In genomic region chr15:79683146-79683545, GRCm38 (mm10) we compare ENCODE assay signal across 10 mouse cellular contexts. TPM values are rescaled to one million over a fixed set of nuclear protein-coding genes. Genes with fewer than 3 reads are reported as not detected.
DNase-seq lines count a peak whose midpoint lies in the region; ATAC-seq and TF ChIP-seq lines count a peak whose summit lies in the region.
"Had no signal": no experiment of that assay in that cellular context is flagged by ENCODE, and none has a peak within 500 bp of the region (broad histone marks: within the 10 kb centered on the region; RNA-seq: fewer than 3 reads in every experiment).

No protein-coding gene starts in this region.

- no peak for DNase-seq in heart, postnatal 25 days (ENCODE audit: low spot score)
- no peak for DNase-seq in midbrain, embryonic 10.5 days (ENCODE audit: low spot score)
- no peak for DNase-seq in liver, embryonic 11.5 days (ENCODE audit: low spot score)
- DNase-seq in stomach, postnatal 0 days (ENCODE audit: low spot score): peak; percentile 48
- DNase-seq in cerebellum, postnatal 25 days: no peak
- no peak for DNase-seq in left cerebral cortex, postnatal 36 days (ENCODE audit: low spot score in 2 of 2)
- DNase-seq: gastrocnemius, postnatal 25 days; thymus, postnatal 36 days had no signal

- no peak for TF ChIP-seq CTCF in stomach, postnatal 0 days (IDR thresholded peaks at IDR 0.05; ENCODE audit: low read depth)

- no peaks in the 10 kb centered on the region for H3K36me3 ChIP-seq in heart, embryonic 15.5 days
- H3K36me3 ChIP-seq in midbrain, embryonic 15.5 days (replicated peaks): peaks cover 2% of the 10 kb centered on the region; the same call in 1 of the 2 replicates
- H3K36me3 ChIP-seq in midbrain, embryonic 10.5 days: peaks cover 10% of the 10 kb centered on the region
- peaks cover 5% of the 10 kb centered on the region for H3K36me3 ChIP-seq in liver, embryonic 11.5 days (ENCODE audit: control insufficient read depth, insufficient read depth, low read length)
- no peaks in the 10 kb centered on the region for H3K36me3 ChIP-seq in stomach, postnatal 0 days (ENCODE audit: control insufficient read depth, insufficient read depth, low read length)

- H3K9me3 ChIP-seq in heart, embryonic 15.5 days (replicated peaks): no peaks in the 10 kb centered on the region
- H3K9me3 ChIP-seq in midbrain, embryonic 15.5 days: no peaks in the 10 kb centered on the region
- no peaks in the 10 kb centered on the region for H3K9me3 ChIP-seq in midbrain, embryonic 10.5 days (replicated peaks)
- no peaks in the 10 kb centered on the region for H3K9me3 ChIP-seq in liver, embryonic 11.5 days (ENCODE audit: control insufficient read depth, low read length)
- H3K9me3 ChIP-seq in stomach, postnatal 0 days (ENCODE audit: control insufficient read depth, low read length): no peaks in the 10 kb centered on the region

- H3K27me3 ChIP-seq in heart, embryonic 15.5 days: no peaks in the 10 kb centered on the region
- no peaks in the 10 kb centered on the region for H3K27me3 ChIP-seq in midbrain, embryonic 15.5 days (replicated peaks)
- H3K27me3 ChIP-seq in midbrain, embryonic 10.5 days (ENCODE audit: low read depth, poor library complexity, severe bottlenecking): no peaks in the 10 kb centered on the region
- H3K27me3 ChIP-seq in liver, embryonic 11.5 days (replicated peaks; ENCODE audit: control insufficient read depth, insufficient read depth, low read length): no peaks in the 10 kb centered on the region
- no peaks in the 10 kb centered on the region for H3K27me3 ChIP-seq in stomach, postnatal 0 days (ENCODE audit: control insufficient read depth, insufficient read depth, low read length)

- 51% methylated on average over 6 of the region's 6 CpGs for WGBS in heart, embryonic 15.5 days
- WGBS in midbrain, embryonic 15.5 days: 87% methylated on average over 6 of the region's 6 CpGs
- 90% methylated on average over 6 of the region's 6 CpGs for WGBS in midbrain, embryonic 10.5 days
- WGBS in liver, embryonic 11.5 days: 73% methylated on average over 6 of the region's 6 CpGs
- WGBS in stomach, postnatal 0 days: 55% methylated on average over 6 of the region's 6 CpGs

- intact Hi-C loops in heart, postnatal 25 days (cut with DNase I): no loop called here
- intact Hi-C loops in left cerebral cortex, postnatal 36 days (cut with DNase I): no loop called here

- no peak for TF ChIP-seq EP300 in stomach, postnatal 0 days (optimal IDR thresholded peaks at IDR 0.05)

- peak overlapping the region; percentile 21 for H3K4me3 ChIP-seq in heart, embryonic 15.5 days
- H3K4me3 ChIP-seq in midbrain, embryonic 15.5 days: no peak overlapping the region
- no peak overlapping the region for H3K4me3 ChIP-seq in midbrain, embryonic 10.5 days
- H3K4me3 ChIP-seq in liver, embryonic 11.5 days (ENCODE audit: low read depth, low read length): peak overlapping the region; percentile 95
- no peak overlapping the region for H3K4me3 ChIP-seq in stomach, postnatal 0 days (ENCODE audit: low read depth, low read length)

- H3K9ac ChIP-seq in heart, embryonic 15.5 days: peak overlapping the region; percentile 36
- H3K9ac ChIP-seq in midbrain, embryonic 15.5 days: peak overlapping the region; percentile 25; the same call in 1 of the 2 replicates
- peak overlapping the region; percentile 50 for H3K9ac ChIP-seq in liver, embryonic 11.5 days (ENCODE audit: low read depth, low read length)
- peak overlapping the region; percentile 35; the same call in 1 of the 2 replicates for H3K9ac ChIP-seq in stomach, postnatal 0 days (ENCODE audit: low read length)

- ATAC-seq in heart, embryonic 15.5 days (replicated peaks; ENCODE audit: insufficient number of reproducible peaks, insufficient read depth, low FRiP score, low read depth): no peak
- no peak for ATAC-seq in midbrain, embryonic 15.5 days (replicated peaks)
- no peak for ATAC-seq in liver, embryonic 11.5 days (replicated peaks; ENCODE audit: low FRiP score)
- peak; percentile 36; the same call in 1 of the 2 replicates for ATAC-seq in stomach, postnatal 0 days (ENCODE audit: low FRiP score, low TSS enrichment)

- peak overlapping the region; percentile 68 for H3K27ac ChIP-seq in heart, embryonic 15.5 days
- H3K27ac ChIP-seq in midbrain, embryonic 15.5 days: no peak overlapping the region
- no peak overlapping the region for H3K27ac ChIP-seq in midbrain, embryonic 10.5 days (replicated peaks)
- H3K27ac ChIP-seq in liver, embryonic 11.5 days (ENCODE audit: low read depth, low read length): peak overlapping the region; percentile 64; the same call in 1 of the 2 replicates
- H3K27ac ChIP-seq in stomach, postnatal 0 days (replicated peaks): peak overlapping the region; percentile 53; the same call in 1 of the 2 replicates

- H3K4me2 ChIP-seq in heart, embryonic 15.5 days: peak overlapping the region; percentile 73
- H3K4me2 ChIP-seq in midbrain, embryonic 15.5 days: peak overlapping the region; percentile 83
- H3K4me2 ChIP-seq in liver, embryonic 11.5 days: peak overlapping the region; percentile 97
- H3K4me2 ChIP-seq in stomach, postnatal 0 days (replicated peaks; ENCODE audit: low read depth): no peak overlapping the region; the same call in 1 of the 2 replicates

- H3K4me1 ChIP-seq in heart, embryonic 15.5 days (replicated peaks): peaks cover 58% of the 10 kb centered on the region
- peaks cover 55% of the 10 kb centered on the region for H3K4me1 ChIP-seq in midbrain, embryonic 15.5 days
- H3K4me1 ChIP-seq in midbrain, embryonic 10.5 days: peaks cover 45% of the 10 kb centered on the region
- peaks cover 49% of the 10 kb centered on the region for H3K4me1 ChIP-seq in liver, embryonic 11.5 days (replicated peaks; ENCODE audit: control insufficient read depth, insufficient read depth, low read length)
- peaks cover 22% of the 10 kb centered on the region for H3K4me1 ChIP-seq in stomach, postnatal 0 days (replicated peaks; ENCODE audit: control insufficient read depth, insufficient read depth)

RNA-seq across cellular contexts. Expression of gene Josd1, which starts 4.6 kb away (rescaled TPM):
- polyA plus RNA-seq in heart, embryonic 15.5 days (2015; fragmentation: Nextera tagmentation; extraction: Ambion mirVana): 20.6 and 24.5 TPM in 2 replicates
- total RNA-seq in heart, postnatal 25 days (2021): 10 to 100 TPM; 23.6 to 26.4 TPM
- polyA plus RNA-seq in midbrain, embryonic 15.5 days (2015; fragmentation: Nextera tagmentation; extraction: Ambion mirVana): 22.8 and 24.0 TPM in 2 replicates
- 17.6 and 18.9 TPM in 2 replicates for polyA plus RNA-seq in midbrain, embryonic 10.5 days (2016; fragmentation: Nextera tagmentation; extraction: Ambion mirVana)
- polyA plus RNA-seq in liver, embryonic 11.5 days (2014; fragmentation: Nextera tagmentation; extraction: Ambion mirVana): 25.9 and 28.3 TPM in 2 replicates
- polyA plus RNA-seq in stomach, postnatal 0 days (2015; fragmentation: Nextera tagmentation; extraction: Ambion mirVana): 11.7 and 13.4 TPM in 2 replicates
- total RNA-seq in left cerebral cortex, postnatal 36 days (2021): 10 to 100 TPM; 64.0 to 69.3 TPM

RNA-seq across cellular contexts. Expression of gene Gtpbp1, which starts 7.5 kb away (rescaled TPM):
- polyA plus RNA-seq in heart, embryonic 15.5 days (2015; fragmentation: Nextera tagmentation; extraction: Ambion mirVana): 23.7 and 30.0 TPM in 2 replicates
- total RNA-seq in heart, postnatal 25 days (2021): 10 to 100 TPM; 27.2 to 31.8 TPM
- polyA plus RNA-seq in midbrain, embryonic 15.5 days (2015; fragmentation: Nextera tagmentation; extraction: Ambion mirVana): 53.7 and 57.4 TPM in 2 replicates
- polyA plus RNA-seq in midbrain, embryonic 10.5 days (2016; fragmentation: Nextera tagmentation; extraction: Ambion mirVana): 46.6 and 49.0 TPM in 2 replicates
- 58.8 and 61.8 TPM in 2 replicates for polyA plus RNA-seq in liver, embryonic 11.5 days (2014; fragmentation: Nextera tagmentation; extraction: Ambion mirVana)
- 13.3 and 17.1 TPM in 2 replicates for polyA plus RNA-seq in stomach, postnatal 0 days (2015; fragmentation: Nextera tagmentation; extraction: Ambion mirVana)
- 10 to 100 TPM; 45.1 to 47.1 TPM for total RNA-seq in left cerebral cortex, postnatal 36 days (2021)

RNA-seq across cellular contexts. Expression of gene Tomm22, which starts 12.5 kb away (rescaled TPM):
- 218 and 234 TPM in 2 replicates for polyA plus RNA-seq in heart, embryonic 15.5 days (2015; fragmentation: Nextera tagmentation; extraction: Ambion mirVana)
- total RNA-seq in heart, postnatal 25 days (2021): 100 to 1,000 TPM; 120 to 122 TPM
- polyA plus RNA-seq in midbrain, embryonic 15.5 days (2015; fragmentation: Nextera tagmentation; extraction: Ambion mirVana): 222 and 226 TPM in 2 replicates
- polyA plus RNA-seq in midbrain, embryonic 10.5 days (2016; fragmentation: Nextera tagmentation; extraction: Ambion mirVana): 252 and 279 TPM in 2 replicates
- polyA plus RNA-seq in liver, embryonic 11.5 days (2014; fragmentation: Nextera tagmentation; extraction: Ambion mirVana): 306 and 326 TPM in 2 replicates
- polyA plus RNA-seq in stomach, postnatal 0 days (2015; fragmentation: Nextera tagmentation; extraction: Ambion mirVana): 186 and 196 TPM in 2 replicates
- 10 to 100 TPM; 90.7 to 100.0 TPM for total RNA-seq in left cerebral cortex, postnatal 36 days (2021)

RNA-seq across cellular contexts. Expression of gene Cby1, which starts 24.1 kb away (rescaled TPM):
- polyA plus RNA-seq in heart, embryonic 15.5 days (2015; fragmentation: Nextera tagmentation; extraction: Ambion mirVana): 51.0 and 52.5 TPM in 2 replicates
- total RNA-seq in heart, postnatal 25 days (2021): 10 to 100 TPM; 22.9 to 25.9 TPM
- 92.1 and 99.6 TPM in 2 replicates for polyA plus RNA-seq in midbrain, embryonic 15.5 days (2015; fragmentation: Nextera tagmentation; extraction: Ambion mirVana)
- 88.0 and 89.1 TPM in 2 replicates for polyA plus RNA-seq in midbrain, embryonic 10.5 days (2016; fragmentation: Nextera tagmentation; extraction: Ambion mirVana)
- 32.9 and 34.1 TPM in 2 replicates for polyA plus RNA-seq in liver, embryonic 11.5 days (2014; fragmentation: Nextera tagmentation; extraction: Ambion mirVana)
- polyA plus RNA-seq in stomach, postnatal 0 days (2015; fragmentation: Nextera tagmentation; extraction: Ambion mirVana): 30.2 and 31.2 TPM in 2 replicates
- total RNA-seq in left cerebral cortex, postnatal 36 days (2021): 10 to 100 TPM; 43.5 to 56.1 TPM

RNA-seq across cellular contexts. Expression of gene Fam227a, which starts 24.4 kb away (rescaled TPM):
- polyA plus RNA-seq in heart, embryonic 15.5 days (2015; fragmentation: Nextera tagmentation; extraction: Ambion mirVana): 0.39 and 0.81 TPM in 2 replicates
- 1 to 10 TPM in 1 of 2 experiments, under 1 TPM in 1; 0.84 to 1.3 TPM for total RNA-seq in heart, postnatal 25 days (2021)
- polyA plus RNA-seq in midbrain, embryonic 15.5 days (2015; fragmentation: Nextera tagmentation; extraction: Ambion mirVana): 5.1 and 6.6 TPM in 2 replicates
- polyA plus RNA-seq in midbrain, embryonic 10.5 days (2016; fragmentation: Nextera tagmentation; extraction: Ambion mirVana): 2.2 and 2.4 TPM in 2 replicates
- polyA plus RNA-seq in liver, embryonic 11.5 days (2014; fragmentation: Nextera tagmentation; extraction: Ambion mirVana): 0.32 and 0.74 TPM in 2 replicates
- 0.29 and 0.41 TPM in 2 replicates for polyA plus RNA-seq in stomach, postnatal 0 days (2015; fragmentation: Nextera tagmentation; extraction: Ambion mirVana)
- 10 to 100 TPM in 1 of 2 experiments, 1 to 10 TPM in 1; 8.0 to 13.2 TPM for total RNA-seq in left cerebral cortex, postnatal 36 days (2021)

Comparison
In these comparisons a context has a peak if more than half of its experiments do, and no peak if none do; other contexts are left out.
1. H3K27ac ChIP-seq: peak in heart, embryonic 15.5 days (single experiment), liver, embryonic 11.5 days (single experiment) and stomach, postnatal 0 days (single experiment); none in midbrain, embryonic 15.5 days (single experiment) and midbrain, embryonic 10.5 days (single experiment).
2. H3K4me3 ChIP-seq: peak in heart, embryonic 15.5 days (single experiment) and liver, embryonic 11.5 days (single experiment); none in midbrain, embryonic 15.5 days (single experiment), midbrain, embryonic 10.5 days (single experiment) and stomach, postnatal 0 days (single experiment).
3. Peak in every context shown above with its lines, with median percentiles within 50 percentile points of each other: H3K9ac ChIP-seq.